Mouse (Mus musculus) bone marrow macrophage, adult 2 months (primary cell): ENCODE results near the gene Slc25a19.

ENCODE experiments used
- CTCF ChIP-seq: IDR thresholded peaks from 2 replicates; pipeline ENCODE4 v1.5.1; 2012; ENCODE audit warnings: low read depth, mild to moderate bottlenecking, low read length, moderate library complexity
- POLR2A ChIP-seq: IDR thresholded peaks from 2 replicates; pipeline ENCODE4 v1.6.1; 2012; ENCODE audit warnings: mild to moderate bottlenecking, low read depth, low read length, borderline replicate concordance

DNA sequence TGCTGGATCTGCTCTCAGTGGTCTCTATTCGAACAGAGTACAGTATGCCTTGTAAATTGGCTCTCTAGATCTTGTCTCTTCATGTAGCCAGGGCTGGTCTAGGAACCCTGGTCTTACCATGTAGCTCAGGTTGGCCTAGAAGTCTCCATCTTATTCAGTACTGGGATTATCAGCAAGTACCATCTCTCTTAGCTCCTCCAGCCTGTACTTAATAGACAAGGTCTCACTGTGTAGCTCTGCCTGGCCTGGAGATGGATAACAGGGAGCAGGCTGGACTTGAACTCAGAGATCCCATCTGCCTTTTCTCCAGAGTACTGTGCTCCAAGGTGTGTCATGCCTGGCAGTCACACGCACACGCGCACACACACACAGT lies 13.6 kb upstream of the Slc25a19 start:
- TF ChIP-seq CTCF (no peak), POLR2A (no peak)
